Mouse (Mus musculus): ENCODE data around the gene Gga1. TPM values are rescaled to one million over a fixed set of nuclear protein-coding genes. Genes with fewer than 3 reads are reported as not detected.
A peak's percentile ranks its signal among the peaks of the same experiment; 100 is the strongest.
"Not testable (repeated sequence)": the region's sequence is repeated elsewhere in the genome, so short reads cannot be mapped to it uniquely, and the experiment has no call there.

Gene Gga1
- polyA plus RNA-seq, 1 experiment from 2014 or later = 48.4 TPM

- Histone ChIP-seq H3K4me1 (ENCODE audit: control insufficient read depth, insufficient read depth, low read length) (peaks cover 65% of the 10 kb centered on the region), H3K9me3 (replicated peaks; ENCODE audit: control insufficient read depth, low read length) (no peaks in the 10 kb centered on the region), H3K36me3 (ENCODE audit: control insufficient read depth, insufficient read depth, low read length) (peaks cover 12% of the 10 kb centered on the region; the same call in 1 of the 2 replicates), H3K27ac (ENCODE audit: low read length) (peak overlapping the region; percentile 96), H3K9ac (ENCODE audit: low read length) (peak overlapping the region; percentile 85), H3K27me3 (ENCODE audit: control insufficient read depth, insufficient read depth, low read length) (no peaks in the 10 kb centered on the region), H3K4me2 (ENCODE audit: low read depth, low read length) (peak overlapping the region; percentile 73), H3K4me3 (replicated peaks; ENCODE audit: low read length) (peak overlapping the region; percentile 80)
- 35% methylated on average over 21 of the region's 21 CpGs for WGBS
- no peak for ATAC-seq (ENCODE audit: insufficient read depth, low FRiP score)
Observed at GRCm38 (mm10) chr15:78843581-78844469, 33.2 kb upstream of the Gga1 start.

- Histone ChIP-seq H3K9ac (ENCODE audit: low read length) (peak overlapping the region; percentile 85), H3K9me3 (replicated peaks; ENCODE audit: control insufficient read depth, low read length) (no peaks in the 10 kb centered on the region), H3K4me3 (replicated peaks; ENCODE audit: low read length) (peak overlapping the region; percentile 80), H3K4me1 (ENCODE audit: control insufficient read depth, insufficient read depth, low read length) (peaks cover 65% of the 10 kb centered on the region), H3K27me3 (ENCODE audit: control insufficient read depth, insufficient read depth, low read length) (no peaks in the 10 kb centered on the region), H3K36me3 (ENCODE audit: control insufficient read depth, insufficient read depth, low read length) (peaks cover 12% of the 10 kb centered on the region; the same call in 1 of the 2 replicates), H3K4me2 (ENCODE audit: low read depth, low read length) (peak overlapping the region; percentile 73), H3K27ac (ENCODE audit: low read length) (peak overlapping the region; percentile 96)
- 24% methylated on average over 9 of the region's 9 CpGs for WGBS
- ATAC-seq (ENCODE audit: insufficient read depth, low FRiP score) = peak; percentile 14; the same call in 1 of the 2 replicates
Observed at GRCm38 (mm10) chr15:78844791-78845190, 32.2 kb upstream of the Gga1 start.

GRCm38 (mm10) chr15:78845321-78845720 lies 31.7 kb upstream of the Gga1 start:
- Histone ChIP-seq H3K9me3 (replicated peaks; ENCODE audit: control insufficient read depth, low read length) (no peaks in the 10 kb centered on the region), H3K36me3 (ENCODE audit: control insufficient read depth, insufficient read depth, low read length) (peaks cover 12% of the 10 kb centered on the region; the same call in 1 of the 2 replicates), H3K27ac (ENCODE audit: low read length) (peak overlapping the region; percentile 96), H3K4me3 (replicated peaks; ENCODE audit: low read length) (peak overlapping the region; percentile 80), H3K4me1 (ENCODE audit: control insufficient read depth, insufficient read depth, low read length) (peaks cover 60% of the 10 kb centered on the region), H3K4me2 (ENCODE audit: low read depth, low read length) (peak overlapping the region; percentile 73), H3K27me3 (ENCODE audit: control insufficient read depth, insufficient read depth, low read length) (no peaks in the 10 kb centered on the region), H3K9ac (ENCODE audit: low read length) (peak overlapping the region; percentile 85)
- peak; percentile 21; the same call in 1 of the 2 replicates for ATAC-seq (ENCODE audit: insufficient read depth, low FRiP score)
- 45% methylated on average over 11 of the region's 11 CpGs for WGBS

- Histone ChIP-seq H3K27me3 (ENCODE audit: control insufficient read depth, insufficient read depth, low read length) (no peaks in the 10 kb centered on the region), H3K4me2 (ENCODE audit: low read depth, low read length) (peak overlapping the region; percentile 73), H3K9ac (ENCODE audit: low read length) (peak overlapping the region; percentile 85), H3K9me3 (replicated peaks; ENCODE audit: control insufficient read depth, low read length) (no peaks in the 10 kb centered on the region), H3K4me3 (replicated peaks; ENCODE audit: low read length) (peak overlapping the region; percentile 80; the same call in 1 of the 2 replicates), H3K36me3 (ENCODE audit: control insufficient read depth, insufficient read depth, low read length) (peaks cover 12% of the 10 kb centered on the region; the same call in 1 of the 2 replicates), H3K27ac (ENCODE audit: low read length) (peak overlapping the region; percentile 96), H3K4me1 (ENCODE audit: control insufficient read depth, insufficient read depth, low read length) (peaks cover 60% of the 10 kb centered on the region)
- ATAC-seq (ENCODE audit: insufficient read depth, low FRiP score) = no peak
- WGBS = 61% methylated on average over 8 of the region's 8 CpGs
Observed at GRCm38 (mm10) chr15:78845867-78846266, 31.1 kb upstream of the Gga1 start.

GRCm38 (mm10) chr15:78846352-78846751 lies 30.6 kb upstream of the Gga1 start:
- peaks cover 12% of the 10 kb centered on the region; the same call in 1 of the 2 replicates for H3K36me3 ChIP-seq (ENCODE audit: control insufficient read depth, insufficient read depth, low read length)
- peak overlapping the region; percentile 85; the same call in 1 of the 2 replicates for H3K9ac ChIP-seq (ENCODE audit: low read length)
- no peak for ATAC-seq (ENCODE audit: insufficient read depth, low FRiP score)
- H3K27me3 ChIP-seq (ENCODE audit: control insufficient read depth, insufficient read depth, low read length) = no peaks in the 10 kb centered on the region
- peaks cover 60% of the 10 kb centered on the region for H3K4me1 ChIP-seq (ENCODE audit: control insufficient read depth, insufficient read depth, low read length)
- peak overlapping the region; percentile 96 for H3K27ac ChIP-seq (ENCODE audit: low read length)
- 66% methylated on average over 8 of the region's 8 CpGs for WGBS
- peak overlapping the region; percentile 73; the same call in 1 of the 2 replicates for H3K4me2 ChIP-seq (ENCODE audit: low read depth, low read length)
- no peaks in the 10 kb centered on the region for H3K9me3 ChIP-seq (replicated peaks; ENCODE audit: control insufficient read depth, low read length)
- no peak overlapping the region for H3K4me3 ChIP-seq (replicated peaks; ENCODE audit: low read length)

GRCm38 (mm10) chr15:78846805-78847204 lies 30.2 kb upstream of the Gga1 start:
- not testable (repeated sequence) for H3K4me3 ChIP-seq (replicated peaks; ENCODE audit: low read length); H3K4me2 ChIP-seq (ENCODE audit: low read depth, low read length); ATAC-seq (ENCODE audit: insufficient read depth, low FRiP score); H3K9me3 ChIP-seq (replicated peaks; ENCODE audit: control insufficient read depth, low read length); H3K27me3 ChIP-seq (ENCODE audit: control insufficient read depth, insufficient read depth, low read length); H3K9ac ChIP-seq (ENCODE audit: low read length)
- WGBS = 69% methylated on average over 7 of the region's 7 CpGs
- Histone ChIP-seq H3K36me3 (ENCODE audit: control insufficient read depth, insufficient read depth, low read length) (peaks cover 12% of the 10 kb centered on the region; the same call in 1 of the 2 replicates), H3K4me1 (ENCODE audit: control insufficient read depth, insufficient read depth, low read length) (peaks cover 60% of the 10 kb centered on the region), H3K27ac (ENCODE audit: low read length) (peak overlapping the region; percentile 96)

- Histone ChIP-seq H3K27ac (ENCODE audit: low read length) (peak overlapping the region; percentile 91), H3K4me1 (ENCODE audit: control insufficient read depth, insufficient read depth, low read length) (peaks cover 58% of the 10 kb centered on the region)
Observed at GRCm38 (mm10) chr15:78848467-78848866, 28.5 kb upstream of the Gga1 start.

GRCm38 (mm10) chr15:78849485-78849884 lies 27.5 kb upstream of the Gga1 start:
- H3K27me3 ChIP-seq (ENCODE audit: control insufficient read depth, insufficient read depth, low read length) = no peaks in the 10 kb centered on the region
- no peaks in the 10 kb centered on the region for H3K9me3 ChIP-seq (replicated peaks; ENCODE audit: control insufficient read depth, low read length)
- H3K4me1 ChIP-seq (ENCODE audit: control insufficient read depth, insufficient read depth, low read length) = peaks cover 51% of the 10 kb centered on the region
- WGBS = 71% methylated on average over 12 of the region's 12 CpGs
- peaks cover 12% of the 10 kb centered on the region; the same call in 1 of the 2 replicates for H3K36me3 ChIP-seq (ENCODE audit: control insufficient read depth, insufficient read depth, low read length)
- no peak overlapping the region for H3K4me3 ChIP-seq (replicated peaks; ENCODE audit: low read length)
- H3K4me2 ChIP-seq (ENCODE audit: low read depth, low read length) = no peak overlapping the region
- peak overlapping the region; percentile 91 for H3K27ac ChIP-seq (ENCODE audit: low read length)
- no peak for ATAC-seq (ENCODE audit: insufficient read depth, low FRiP score)
- 0 out of 2 replicates have a peak overlapping the region, but pooled peaks have one; percentile 6 for H3K9ac ChIP-seq (ENCODE audit: low read length)

More at GRCm38 (mm10) chr15:78848467-78848866, 28.5 kb upstream of the Gga1 start:
- WGBS = 26% methylated on average over 5 of the region's 5 CpGs
- no peaks in the 10 kb centered on the region for H3K9me3 ChIP-seq (replicated peaks; ENCODE audit: control insufficient read depth, low read length)
- H3K4me3 ChIP-seq (replicated peaks; ENCODE audit: low read length) = no peak overlapping the region
- H3K27me3 ChIP-seq (ENCODE audit: control insufficient read depth, insufficient read depth, low read length) = no peaks in the 10 kb centered on the region
- ATAC-seq (ENCODE audit: insufficient read depth, low FRiP score) = no peak
- H3K4me2 ChIP-seq (ENCODE audit: low read depth, low read length) = no peak overlapping the region
- H3K36me3 ChIP-seq (ENCODE audit: control insufficient read depth, insufficient read depth, low read length) = peaks cover 12% of the 10 kb centered on the region; the same call in 1 of the 2 replicates
- H3K9ac ChIP-seq (ENCODE audit: low read length) = 0 out of 2 replicates have a peak overlapping the region, but pooled peaks have one; percentile 22

Measured in stomach, embryonic 16.5 days (tissue).